Mouse (Mus musculus) kidney, postnatal 36 days (tissue): ENCODE measurements around the gene Jmjd8.

ENCODE experiments used
- DNase-seq, 2 experiments: peaks; one replicate each; pipeline ENCODE4 v3.0.0; 2021 to 2022; ENCODE audit warnings: mixed read lengths in 2 of 2

The Jmjd8 gene

GRCm38 (mm10) chr17:25808789-25809605 is 19.7 kb upstream of the Jmjd8 start, which contains the start of gene Fbxl16:
Gene Fbxl16, plus strand, starts transcription at chr17:25809085.
- peak; percentile 78 to 80 for DNase-seq

- no peak for DNase-seq
Measured at GRCm38 (mm10) chr17:25809606-25810340, 18.9 kb upstream of the Jmjd8 start.

- DNase-seq = no peak
Measured at GRCm38 (mm10) chr17:25810890-25811289, 17.8 kb upstream of the Jmjd8 start.

GRCm38 (mm10) chr17:25813471-25813870 is 15.2 kb upstream of the Jmjd8 start:
- peak; percentile 83 to 95 for DNase-seq

- no peak for DNase-seq
Measured at GRCm38 (mm10) chr17:25817662-25818061, 11.0 kb upstream of the Jmjd8 start.

- DNase-seq = peak in 1 of 2 experiments; percentile 36
Measured at GRCm38 (mm10) chr17:25818851-25819780, 9.6 kb upstream of the Jmjd8 start.

- DNase-seq = peak; percentile 79 to 82
Measured at GRCm38 (mm10) chr17:25823452-25823851, 5.2 kb upstream of the Jmjd8 start, which contains the start of gene Wdr24. Gene Wdr24, plus strand, starts transcription at chr17:25823627.

GRCm38 (mm10) chr17:25824362-25825142 is 4.1 kb upstream of the Jmjd8 start:
- DNase-seq = no peak

- DNase-seq = no peak
Measured at GRCm38 (mm10) chr17:25825311-25825710, 3.4 kb upstream of the Jmjd8 start.

- no peak for DNase-seq
Measured at GRCm38 (mm10) chr17:25825984-25826570, 2.6 kb upstream of the Jmjd8 start.

GRCm38 (mm10) chr17:25827011-25827410 is 1.7 kb upstream of the Jmjd8 start:
- no peak for DNase-seq

- no peak for DNase-seq
Measured at GRCm38 (mm10) chr17:25827546-25828222, 983 bp upstream of the Jmjd8 start.

GRCm38 (mm10) chr17:25828223-25828594 is 458 bp upstream of the Jmjd8 start:
- no peak for DNase-seq

- DNase-seq = no peak
Measured at GRCm38 (mm10) chr17:25829558-25830017, 921 bp downstream of the Jmjd8 start.

- no peak for DNase-seq
Measured at GRCm38 (mm10) chr17:25830200-25830753, 1.6 kb downstream of the Jmjd8 start.

- no peak for DNase-seq
Measured at GRCm38 (mm10) chr17:25830806-25831431, 2.3 kb downstream of the Jmjd8 start.

- peak in 1 of 2 experiments; percentile 63 for DNase-seq
Measured at GRCm38 (mm10) chr17:25831451-25832281, 3.0 kb downstream of the Jmjd8 start.

GRCm38 (mm10) chr17:25832436-25833290 is 4.0 kb downstream of the Jmjd8 start:
- DNase-seq = peak; percentile 100
